Mouse (Mus musculus) cortical plate, adult 2 months (tissue): Measurements from ENCODE around the gene Stard8. TPM values are rescaled to one million over a fixed set of nuclear protein-coding genes. Genes with fewer than 3 reads are reported as not detected.

Source experiments
- H3K27ac ChIP-seq: fragments of 200-500 bp; 2 replicates; pipeline ENCODE4 v1.5.1; 2012; ENCODE audit warnings: low read length, control low read depth, inconsistent platforms; ENCODE audit not compliant: insufficient read depth
- H3K4me1 ChIP-seq: fragments of 200-500 bp; 2 replicates; pipeline ENCODE4 v1.6.1; 2011; ENCODE audit warnings: low read length; ENCODE audit not compliant: control insufficient read depth, insufficient read depth
- H3K4me3 ChIP-seq: fragments of 200-500 bp; 2 replicates; pipeline ENCODE4 v1.5.1; 2011; ENCODE audit warnings: mild to moderate bottlenecking, low read length, control low read depth; ENCODE audit not compliant: insufficient read depth
- CTCF ChIP-seq: fragments of 200-500 bp; IDR thresholded peaks from 2 replicates; pipeline ENCODE4 v1.5.1; 2011; ENCODE audit warnings: mild to moderate bottlenecking, control low read depth, low read length; ENCODE audit not compliant: insufficient read depth; ENCODE audit errors: extremely low read depth
- POLR2A ChIP-seq: fragments of 200-500 bp; IDR thresholded peaks from 2 replicates; pipeline ENCODE4 v1.6.1; 2011; ENCODE audit warnings: mild to moderate bottlenecking, low read length, control low read depth; ENCODE audit not compliant: insufficient read depth; ENCODE audit errors: extremely low read depth
- polyA plus RNA-seq: library from polyadenylated mRNA; depleted of rRNA; stranded (reverse); fragments of >200 nt; gene quantifications from 2 replicates; pipeline ENCODE4 v1.2.3, GENCODE M21; 2012

Stard8 gene
- polyA plus RNA-seq, 1 experiment, result 31.9 TPM

GRCm38 (mm10) chrX:99042451-99042951, 39.5 kb downstream of the Stard8 start:
- peak overlapping the region; percentile 36 for H3K4me3 ChIP-seq
- H3K27ac ChIP-seq, result peak overlapping the region; percentile 13
- no peaks in the 10 kb centered on the region for H3K4me1 ChIP-seq
- TF ChIP-seq CTCF, result no peak
- TF ChIP-seq POLR2A, result peak; percentile 71

GRCm38 (mm10) chrX:99043275-99043674, 40.2 kb downstream of the Stard8 start:
- peak overlapping the region; percentile 13 for H3K27ac ChIP-seq
- peak overlapping the region; percentile 36 for H3K4me3 ChIP-seq
- TF ChIP-seq CTCF, result no peak
- no peak for TF ChIP-seq POLR2A
- H3K4me1 ChIP-seq, result no peaks in the 10 kb centered on the region

GRCm38 (mm10) chrX:99043739-99044138, 40.7 kb downstream of the Stard8 start:
- peak overlapping the region; percentile 71 for H3K27ac ChIP-seq
- peak overlapping the region; percentile 36 for H3K4me3 ChIP-seq
- TF ChIP-seq CTCF, result no peak
- no peak for TF ChIP-seq POLR2A
- no peaks in the 10 kb centered on the region; the same call in 1 of the 2 replicates for H3K4me1 ChIP-seq

GRCm38 (mm10) chrX:99045315-99045714, 42.3 kb downstream of the Stard8 start:
- no peaks in the 10 kb centered on the region; the same call in 1 of the 2 replicates for H3K4me1 ChIP-seq
- peak overlapping the region; percentile 36 for H3K4me3 ChIP-seq
- 0 out of 2 replicates have a peak overlapping the region, but pooled peaks have one; percentile 1 for H3K27ac ChIP-seq
- TF ChIP-seq CTCF, result no peak
- TF ChIP-seq POLR2A, result no peak

GRCm38 (mm10) chrX:99046360-99047055, 43.5 kb downstream of the Stard8 start:
- no peak overlapping the region for H3K4me3 ChIP-seq
- H3K27ac ChIP-seq, result peak overlapping the region; percentile 51; the same call in 1 of the 2 replicates
- H3K4me1 ChIP-seq, result no peaks in the 10 kb centered on the region; the same call in 1 of the 2 replicates
- TF ChIP-seq CTCF (no peak), POLR2A (no peak)

- TF ChIP-seq CTCF, result no peak
- no peak overlapping the region for H3K4me3 ChIP-seq
- H3K4me1 ChIP-seq, result peaks cover 2% of the 10 kb centered on the region
- no peak overlapping the region; the same call in 1 of the 2 replicates for H3K27ac ChIP-seq
Observed at GRCm38 (mm10) chrX:99048111-99048510, 45.1 kb downstream of the Stard8 start.

- H3K4me1 ChIP-seq, result peaks cover 5% of the 10 kb centered on the region
- no peak overlapping the region for H3K4me3 ChIP-seq
- TF ChIP-seq CTCF (no peak), POLR2A (no peak)
- H3K27ac ChIP-seq, result peak overlapping the region; percentile 44; the same call in 1 of the 2 replicates
Observed at GRCm38 (mm10) chrX:99049247-99049646, 46.2 kb downstream of the Stard8 start.

- TF ChIP-seq POLR2A (no peak), CTCF (no peak)
- H3K4me1 ChIP-seq, result peaks cover 12% of the 10 kb centered on the region
- H3K27ac ChIP-seq, result peak overlapping the region; percentile 14; the same call in 1 of the 2 replicates
- no peak overlapping the region for H3K4me3 ChIP-seq
Observed at GRCm38 (mm10) chrX:99050736-99051481, 47.9 kb downstream of the Stard8 start.

GRCm38 (mm10) chrX:99052255-99052654, 49.2 kb downstream of the Stard8 start:
- peaks cover 12% of the 10 kb centered on the region for H3K4me1 ChIP-seq
- peak overlapping the region; percentile 48 for H3K27ac ChIP-seq
- TF ChIP-seq POLR2A, result no peak
- no peak for TF ChIP-seq CTCF
- no peak overlapping the region for H3K4me3 ChIP-seq

- Histone ChIP-seq H3K27ac (peak overlapping the region; percentile 71; the same call in 1 of the 2 replicates), H3K4me1 (peaks cover 12% of the 10 kb centered on the region), H3K4me3 (no peak overlapping the region)
- TF ChIP-seq CTCF (no peak), POLR2A (no peak)
Observed at GRCm38 (mm10) chrX:99054512-99054911, 51.5 kb downstream of the Stard8 start.
